Mouse (Mus musculus) C2C12 (cell line): ENCODE data around the gene Amer2.

Source experiments
- CEBPB ChIP-seq: IDR thresholded peaks from one replicate; pipeline ENCODE4 v1.6.1; 2011; ENCODE audit warnings: low read depth, mild to moderate bottlenecking, control low read depth, moderate library complexity
- CTCF ChIP-seq: IDR thresholded peaks from one replicate; pipeline ENCODE4 v1.5.1; 2011; ENCODE audit not compliant: control insufficient read depth, insufficient read depth, insufficient read length
- MAX ChIP-seq: IDR thresholded peaks from one replicate; pipeline ENCODE4 v1.6.1; 2011; ENCODE audit warnings: mild to moderate bottlenecking, control low read depth

DNA sequence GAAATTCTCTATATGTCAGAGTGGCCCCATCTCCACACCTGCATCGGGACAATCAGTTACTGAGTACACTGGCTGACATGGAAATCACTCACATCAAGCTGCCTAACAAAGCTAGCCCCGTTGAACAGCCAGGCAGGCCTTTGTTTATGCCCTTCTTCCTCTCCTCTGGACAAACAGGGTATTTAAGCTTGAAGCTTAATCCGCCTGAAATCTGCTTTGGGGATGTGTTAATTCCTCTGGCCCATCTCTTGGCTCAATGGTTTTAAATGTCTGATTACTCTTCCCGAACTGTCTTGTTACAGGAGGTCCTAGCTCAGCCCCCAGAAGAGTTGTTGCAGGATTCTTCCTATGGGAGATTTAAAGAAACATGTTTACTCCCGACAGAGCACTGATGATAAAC lies 58.5 kb downstream of the Amer2 start:
- TF ChIP-seq CEBPB (no peak), CTCF (no peak), MAX (no peak)
